Mouse (Mus musculus) hindbrain, postnatal 0 days (tissue): ENCODE results near the gene Dmap1. TPM values are rescaled to one million over a fixed set of nuclear protein-coding genes. Genes with fewer than 3 reads are reported as not detected.
A peak's percentile ranks its signal among the peaks of the same experiment; 100 is the strongest.

Source experiments
- ATAC-seq: fragments of 200-750 bp; cut with Nextera tagmentation; 2 replicates; pipeline ENCODE4 v1.8.0; 2017; ENCODE audit warnings: mild to moderate bottlenecking, moderate TSS enrichment, moderate library complexity
- DNase-seq: peaks from one replicate; pipeline ENCODE4 v3.0.0-alpha.2; 2015; ENCODE audit warnings: low spot score
- H3K27ac ChIP-seq: fragments of 300-500 bp; sonication (generic); 2 replicates; pipeline ENCODE4 v1.5.1; 2014; ENCODE audit warnings: mild to moderate bottlenecking
- H3K27me3 ChIP-seq: fragments of 300-500 bp; sonication (generic); 2 replicates; pipeline ENCODE4 v1.6.1; 2014; ENCODE audit warnings: low read length, mixed read lengths; ENCODE audit not compliant: insufficient read depth
- H3K36me3 ChIP-seq: fragments of 300-500 bp; sonication (generic); 2 replicates; pipeline ENCODE4 v1.6.1; 2014; ENCODE audit warnings: low read length, mixed read lengths; ENCODE audit not compliant: insufficient read depth
- H3K4me1 ChIP-seq: fragments of 300-500 bp; sonication (generic); 2 replicates; pipeline ENCODE4 v1.6.1; 2014; ENCODE audit warnings: antibody characterized with exemption, low read length, mixed read lengths; ENCODE audit not compliant: insufficient read depth
- H3K4me2 ChIP-seq: fragments of 300-500 bp; sonication (generic); 2 replicates; pipeline ENCODE4 v1.6.1; 2014; ENCODE audit warnings: low read depth, mild to moderate bottlenecking, low read length, moderate library complexity, mixed read lengths
- H3K4me3 ChIP-seq: fragments of 300-500 bp; sonication (generic); 2 replicates; pipeline ENCODE4 v1.5.1; 2014; ENCODE audit warnings: low read length
- H3K9ac ChIP-seq: fragments of 300-500 bp; sonication (generic); replicated peaks from 2 replicates; pipeline ENCODE4 v1.6.1; 2014; ENCODE audit warnings: mild to moderate bottlenecking, low read length, moderate library complexity, mixed read lengths
- H3K9me3 ChIP-seq: fragments of 300-500 bp; sonication (generic); 2 replicates; pipeline ENCODE4 v1.6.1; 2016; ENCODE audit warnings: low read length, mixed read lengths
- CTCF ChIP-seq: IDR thresholded peaks from 2 replicates; pipeline ENCODE4 v1.5.1; 2016; ENCODE audit warnings: antibody characterized with exemption, control low read depth, low read depth
- WGBS: fragments of 180-500 bp; shearing (Covaris S2); extraction: QIAGEN DNeasy Blood & Tissue Kit; methylation state at CpG from one replicate; pipeline ENCODE4 v1.1.7; 2014; 5-methylcytosine and 5-hydroxymethylcytosine counted together
- polyA plus RNA-seq: library from polyadenylated mRNA; unstranded; fragments of >200 nt; fragmentation: Nextera tagmentation; extraction: Ambion mirVana; gene quantifications from 2 replicates; pipeline ENCODE4 v1.2.1, GENCODE M21; 2015
- total RNA-seq: library from RNA; depleted of rRNA; stranded (reverse); fragments of >200 nt; gene quantifications from 2 replicates; pipeline ENCODE4 v1.2.3, GENCODE M21; 2014

Dmap1 gene
- total and polyA plus RNA-seq, 2 experiments from 2014 or later, result 67.5 to 76.5 TPM

DNA sequence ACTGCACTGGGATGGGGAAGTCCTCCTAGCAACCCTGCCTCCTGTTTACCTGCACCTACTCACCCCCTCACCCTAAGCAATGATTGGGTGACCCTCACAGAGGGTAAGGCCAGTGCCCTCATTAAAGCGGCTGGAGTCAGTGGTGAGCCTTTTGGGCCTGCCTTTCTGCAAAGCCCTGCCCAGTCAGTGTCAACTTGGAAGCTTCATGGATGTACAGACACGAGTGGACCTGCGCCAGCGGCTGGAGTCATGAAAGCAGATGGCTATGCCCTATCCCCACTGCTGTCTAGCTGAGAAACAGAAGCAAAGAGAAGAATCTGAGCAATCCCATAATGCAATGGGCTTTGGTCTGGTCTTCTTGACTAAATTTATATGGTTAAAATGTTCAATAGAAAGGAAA lies 4.3 kb upstream of the Dmap1 start:
- no peak overlapping the region for H3K27ac ChIP-seq
- no peaks in the 10 kb centered on the region for H3K9me3 ChIP-seq
- 81% methylated on average over 4 of the region's 4 CpGs for WGBS
- no peak for TF ChIP-seq CTCF
- H3K27me3 ChIP-seq, result no peaks in the 10 kb centered on the region
- no peak overlapping the region for H3K4me3 ChIP-seq
- DNase-seq, result no peak
- no peak for ATAC-seq
- H3K36me3 ChIP-seq, result no peaks in the 10 kb centered on the region
- H3K4me1 ChIP-seq, result peaks cover 2% of the 10 kb centered on the region; the same call in 1 of the 2 replicates
- H3K9ac ChIP-seq, result no peak overlapping the region
- H3K4me2 ChIP-seq, result no peak overlapping the region

DNA sequence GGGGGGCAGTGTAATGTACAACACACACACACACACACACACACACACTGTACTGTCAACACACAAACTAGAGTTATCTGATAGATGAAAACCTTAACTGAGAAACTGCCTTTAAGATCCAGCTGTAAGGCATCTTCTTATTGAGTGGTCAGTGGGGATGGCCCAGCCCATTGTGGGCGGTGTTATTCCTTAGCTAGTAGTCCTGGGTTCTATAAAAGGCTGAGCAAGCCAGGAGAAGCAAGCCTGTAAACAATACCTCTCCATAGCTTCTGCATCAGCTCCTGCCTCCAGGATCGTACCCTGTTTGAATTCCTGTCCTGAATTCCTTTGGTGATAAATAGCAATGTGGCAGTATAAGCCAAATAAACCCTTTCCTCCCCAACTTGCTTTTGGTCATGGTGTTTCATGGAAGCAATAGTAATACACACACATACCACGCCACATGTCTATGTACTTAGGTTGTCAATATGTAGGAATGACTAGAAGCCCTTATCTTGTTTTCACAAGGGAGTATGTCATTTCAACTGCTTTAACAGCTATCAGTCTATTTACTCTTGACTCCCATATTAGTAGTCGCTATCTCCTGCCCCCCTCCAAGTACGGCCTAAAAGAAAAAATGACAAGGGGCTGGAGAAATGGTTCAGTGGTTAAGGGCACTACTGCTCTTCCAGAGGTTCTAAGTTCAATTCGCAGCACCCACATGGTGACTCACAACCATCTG lies 1.1 kb upstream of the Dmap1 start:
- Histone ChIP-seq H3K27me3 (no peaks in the 10 kb centered on the region), H3K4me1 (peaks cover 3% of the 10 kb centered on the region; the same call in 1 of the 2 replicates), H3K4me3 (no peak overlapping the region), H3K36me3 (peaks cover 19% of the 10 kb centered on the region; the same call in 1 of the 2 replicates), H3K9me3 (no peaks in the 10 kb centered on the region), H3K4me2 (no peak overlapping the region), H3K9ac (no peak overlapping the region), H3K27ac (no peak overlapping the region)
- no peak for TF ChIP-seq CTCF
- DNase-seq (no peak), ATAC-seq (no peak)
- WGBS, result 82% methylated on average over 6 of the region's 6 CpGs

DNA sequence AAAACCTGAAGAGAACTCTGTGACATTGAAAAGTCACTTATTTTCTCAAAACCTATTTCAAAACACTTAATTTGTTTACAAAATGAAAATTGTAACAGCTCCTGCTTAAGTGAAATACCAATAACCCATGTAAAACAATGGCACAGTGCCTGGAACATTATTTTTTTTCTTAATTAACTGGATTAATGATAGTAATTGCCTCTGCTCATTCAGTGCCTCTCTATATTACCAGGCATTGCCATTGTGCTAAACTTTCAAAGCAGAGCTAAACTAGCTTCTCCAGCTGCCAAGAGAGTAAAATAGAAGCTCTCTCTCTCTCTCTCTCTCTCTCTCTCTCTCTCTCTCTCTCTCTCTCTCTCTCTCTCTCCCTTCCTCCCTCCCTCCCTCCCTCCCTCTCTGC lies 390 bp upstream of the Dmap1 start:
- peak overlapping the region; percentile 83 for H3K4me2 ChIP-seq
- TF ChIP-seq CTCF, result no peak
- H3K27ac ChIP-seq, result peak overlapping the region; percentile 22; the same call in 1 of the 2 replicates
- ATAC-seq, result peak; percentile 13; the same call in 1 of the 2 replicates
- peaks cover 26% of the 10 kb centered on the region for H3K36me3 ChIP-seq
- H3K9me3 ChIP-seq, result no peaks in the 10 kb centered on the region
- H3K4me3 ChIP-seq, result peak overlapping the region; percentile 94
- H3K4me1 ChIP-seq, result peaks cover 3% of the 10 kb centered on the region; the same call in 1 of the 2 replicates
- peak overlapping the region; percentile 83; the same call in 1 of the 2 replicates for H3K9ac ChIP-seq
- no peak for DNase-seq
- no peaks in the 10 kb centered on the region for H3K27me3 ChIP-seq

DNA sequence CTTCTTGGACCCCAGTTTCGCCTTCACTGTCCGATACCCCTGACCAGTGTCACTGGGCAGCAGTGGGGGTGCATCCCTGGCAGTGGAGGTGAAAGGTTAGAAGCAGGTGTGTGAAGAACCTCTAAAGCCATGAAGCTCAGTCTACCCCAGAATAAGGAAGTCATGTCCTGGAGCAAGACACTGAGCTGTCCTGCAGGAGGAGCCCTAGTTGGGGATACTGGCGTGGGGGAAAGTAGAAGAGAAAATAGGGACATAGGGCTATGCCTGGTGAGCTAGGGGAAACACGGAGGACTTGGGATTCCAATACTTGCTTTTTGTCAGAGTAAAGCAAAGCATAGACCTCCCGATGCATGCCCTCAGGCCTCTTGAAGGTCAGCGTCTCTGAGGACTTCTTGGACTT lies 1.1 kb downstream of the Dmap1 start:
- no peak overlapping the region for H3K9ac ChIP-seq
- DNase-seq, result no peak
- no peaks in the 10 kb centered on the region for H3K9me3 ChIP-seq
- peak overlapping the region; percentile 94 for H3K4me3 ChIP-seq
- H3K4me1 ChIP-seq, result peaks cover 3% of the 10 kb centered on the region; the same call in 1 of the 2 replicates
- 81% methylated on average over 6 of the region's 6 CpGs for WGBS
- ATAC-seq, result no peak
- peaks cover 38% of the 10 kb centered on the region for H3K36me3 ChIP-seq
- no peaks in the 10 kb centered on the region for H3K27me3 ChIP-seq
- TF ChIP-seq CTCF, result no peak; the same call in 1 of the 2 replicates
- H3K27ac ChIP-seq, result no peak overlapping the region
- peak overlapping the region; percentile 83 for H3K4me2 ChIP-seq

DNA sequence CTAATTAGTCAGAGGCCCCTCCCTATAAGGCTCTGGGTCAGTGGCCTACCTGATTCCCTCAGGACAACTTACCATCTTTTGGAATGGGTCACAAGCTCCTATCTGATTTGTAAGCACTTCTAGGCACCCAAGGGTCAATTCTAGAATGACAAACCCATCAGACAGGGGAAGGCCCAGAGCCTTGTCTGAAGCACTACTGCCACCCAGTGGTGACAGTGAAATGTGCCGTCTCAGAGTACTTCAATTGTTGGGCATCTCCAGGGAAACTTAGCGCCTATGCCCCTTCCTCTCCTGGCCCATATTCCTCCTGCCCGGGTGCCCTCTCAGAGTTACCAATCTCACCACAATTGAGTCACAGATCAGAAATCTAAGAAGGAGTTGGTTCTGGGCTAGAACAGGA lies 5.2 kb downstream of the Dmap1 start:
- Histone ChIP-seq H3K27me3 (no peaks in the 10 kb centered on the region), H3K36me3 (peaks cover 68% of the 10 kb centered on the region), H3K4me3 (no peak overlapping the region), H3K9me3 (no peaks in the 10 kb centered on the region), H3K9ac (no peak overlapping the region), H3K4me2 (no peak overlapping the region), H3K27ac (no peak overlapping the region), H3K4me1 (peaks cover 3% of the 10 kb centered on the region; the same call in 1 of the 2 replicates)
- DNase-seq, result peak; percentile 92
- TF ChIP-seq CTCF, result peak; percentile 93
- WGBS, result 3% methylated on average over 3 of the region's 3 CpGs
- peak; percentile 66 for ATAC-seq

DNA sequence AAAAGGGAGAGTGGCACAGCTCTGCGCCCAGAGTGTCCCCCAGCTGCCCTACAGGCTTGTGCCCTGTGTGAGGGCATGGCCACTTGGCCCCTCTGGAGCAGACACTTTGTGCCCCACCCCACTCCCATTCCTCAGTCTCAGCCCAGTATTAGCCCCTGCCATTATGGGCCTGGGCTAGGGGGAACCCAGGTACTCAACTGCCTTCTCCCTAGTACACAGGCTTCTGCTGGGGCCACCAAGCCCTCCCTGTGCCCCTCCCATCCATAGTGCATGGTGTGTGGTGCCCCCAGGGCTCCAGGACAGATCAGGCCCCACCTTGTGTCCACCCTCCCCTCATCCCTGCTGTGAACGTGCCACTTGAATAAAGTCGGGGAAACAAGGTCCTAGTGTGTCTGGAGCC lies 8.2 kb downstream of the Dmap1 start:
- Histone ChIP-seq H3K4me1 (no peaks in the 10 kb centered on the region), H3K4me2 (no peak overlapping the region), H3K36me3 (peaks cover 55% of the 10 kb centered on the region), H3K27ac (no peak overlapping the region), H3K9ac (no peak overlapping the region), H3K4me3 (no peak overlapping the region), H3K9me3 (no peaks in the 10 kb centered on the region), H3K27me3 (no peaks in the 10 kb centered on the region)
- 0 out of 2 replicates have a peak, but pooled peaks have one; percentile 11 for ATAC-seq
- DNase-seq, result no peak
- no peak for TF ChIP-seq CTCF
- 83% methylated on average over 3 of the region's 3 CpGs for WGBS

DNA sequence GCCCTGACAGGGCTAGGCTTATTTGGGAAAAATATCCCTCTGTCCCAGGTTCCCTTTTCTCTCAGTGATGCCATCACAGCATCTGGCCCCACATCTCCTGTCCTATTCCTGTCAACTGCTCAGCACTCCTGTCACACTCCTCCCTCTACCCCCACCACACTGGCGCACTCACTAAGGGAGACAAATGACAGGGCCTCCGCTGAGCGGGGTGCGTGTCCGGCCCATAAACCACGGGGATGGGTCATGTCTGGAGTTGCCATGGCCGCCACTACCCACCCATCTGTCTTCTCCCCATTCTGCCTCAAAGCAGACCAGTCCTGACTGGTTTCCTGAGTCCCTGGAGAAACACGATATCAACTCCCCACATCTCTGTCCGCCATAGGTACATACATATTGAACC lies 10.0 kb downstream of the Dmap1 start:
- no peak overlapping the region for H3K9ac ChIP-seq
- no peaks in the 10 kb centered on the region for H3K9me3 ChIP-seq
- 67% methylated on average over 9 of the region's 9 CpGs for WGBS
- H3K4me3 ChIP-seq, result no peak overlapping the region
- no peak overlapping the region for H3K4me2 ChIP-seq
- no peak for TF ChIP-seq CTCF
- H3K27ac ChIP-seq, result no peak overlapping the region
- peaks cover 38% of the 10 kb centered on the region for H3K36me3 ChIP-seq
- no peak for DNase-seq
- 0 out of 2 replicates have a peak, but pooled peaks have one; percentile 31 for ATAC-seq
- H3K27me3 ChIP-seq, result no peaks in the 10 kb centered on the region
- H3K4me1 ChIP-seq, result no peaks in the 10 kb centered on the region
